Mouse (Mus musculus) heart, postnatal 36 days (tissue): ENCODE data around the gene Ccdc50. TPM values are rescaled to one million over a fixed set of nuclear protein-coding genes. Genes with fewer than 3 reads are reported as not detected.

Experiments
- DNase-seq, 2 experiments: peaks; one replicate each; pipeline ENCODE4 v3.0.0; 2021 to 2022
- intact Hi-C: fragments of 180-260 bp; cut with DNase I; formaldehyde crosslinking; loops from one replicate; pipeline ENCODE4 v1.15.1; 2025
- total RNA-seq, 2 experiments: library from RNA; stranded (reverse); gene quantifications; 2 replicates each; pipeline ENCODE4 v1.2.3; 2021

Ccdc50 gene
- total RNA-seq, 2 experiments from 2014 or later: 36.9 to 38.6 TPM

DNA sequence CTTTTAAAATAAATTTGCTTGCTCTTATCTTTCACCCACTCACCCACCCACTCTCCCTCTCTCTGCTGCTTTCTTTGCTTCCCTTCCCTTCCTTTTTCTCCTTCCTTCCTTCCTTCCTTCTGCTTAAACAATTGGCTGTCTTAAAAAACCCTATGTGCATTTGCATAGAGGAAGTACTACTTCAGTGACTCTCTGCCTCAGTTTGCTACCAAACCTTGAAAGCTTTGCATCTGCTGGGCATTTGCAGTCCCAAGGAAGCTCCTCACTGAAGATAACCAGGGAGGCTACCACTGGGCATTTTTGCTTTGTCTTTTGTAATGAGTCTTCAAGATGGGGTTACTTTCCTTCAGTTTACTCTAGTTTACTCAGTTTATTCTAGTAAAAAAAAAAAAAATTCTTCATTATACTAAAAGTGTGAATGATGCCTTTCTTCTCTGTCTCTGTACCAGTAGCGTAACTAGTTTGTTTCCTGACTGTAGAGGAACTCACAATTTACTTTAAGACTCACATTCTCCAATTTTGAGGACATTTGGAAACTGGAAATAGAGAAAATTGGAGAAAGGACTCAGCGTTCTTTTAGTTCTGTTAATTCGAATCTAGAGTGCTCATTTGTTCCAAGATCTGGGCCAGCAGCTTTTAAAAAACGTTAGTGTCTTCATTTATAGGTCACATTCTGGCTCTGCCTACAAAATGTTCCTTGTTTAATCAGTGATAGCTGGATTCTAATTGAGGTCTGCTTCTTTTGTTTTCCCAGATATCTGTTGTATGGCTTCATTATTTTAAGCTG is 6.8 kb downstream of the Ccdc50 start:
- intact Hi-C loops: no loop called here
- DNase-seq: no peak

DNA sequence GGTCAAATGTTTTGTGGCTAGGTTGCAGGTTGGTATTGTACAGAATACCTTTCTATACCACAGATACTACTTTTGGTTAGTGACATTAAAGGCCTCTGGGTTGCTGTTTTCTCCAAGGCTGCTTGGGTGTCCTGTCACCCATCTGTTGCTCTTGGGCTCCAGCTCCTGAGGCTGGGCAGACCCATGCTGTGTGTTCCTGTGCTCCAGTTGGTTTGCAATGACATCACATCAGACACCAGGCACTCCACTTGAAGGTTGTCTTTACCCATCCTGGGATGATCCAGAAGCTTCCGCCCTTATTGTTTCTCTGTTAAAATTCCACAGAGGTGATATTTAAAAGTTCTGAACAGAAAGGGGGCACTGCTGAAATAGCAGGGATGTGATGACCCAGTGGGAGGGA is 8.3 kb downstream of the Ccdc50 start:
- no peak for DNase-seq
- intact Hi-C loops: no loop called here

DNA sequence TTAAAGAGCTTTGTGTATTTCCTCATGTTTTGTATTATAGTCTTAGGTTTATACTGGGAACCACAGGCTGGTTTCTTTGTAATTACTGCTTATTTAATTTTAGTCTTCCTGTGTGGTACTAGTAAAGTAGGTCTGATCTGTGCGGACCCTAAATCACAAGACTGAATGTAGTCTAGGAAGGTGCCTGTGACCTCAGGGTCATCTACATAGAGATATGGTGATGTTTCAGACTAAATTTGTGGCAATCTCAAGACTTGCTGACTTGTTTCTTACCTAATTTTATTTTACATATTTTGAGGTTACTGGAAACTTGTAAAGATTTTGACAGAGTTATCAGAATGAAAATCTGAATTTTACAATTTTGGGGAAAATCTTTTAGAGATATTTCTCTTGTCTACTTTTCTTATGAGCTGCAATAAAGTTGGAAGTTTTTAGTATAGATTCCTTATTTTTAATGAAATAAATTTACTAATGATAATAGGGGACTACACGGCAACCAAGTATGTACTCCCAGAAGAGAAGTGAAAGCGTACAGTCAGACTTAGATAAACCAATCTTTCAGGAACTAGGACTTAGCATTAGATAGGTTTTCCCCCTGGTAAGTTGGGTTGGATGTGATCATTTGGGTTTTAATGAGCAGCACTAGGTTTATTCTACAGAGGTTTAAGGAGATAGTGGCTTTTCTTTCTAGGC is 10.5 kb downstream of the Ccdc50 start:
- no peak for DNase-seq
- intact Hi-C loops: no loop called here

DNA sequence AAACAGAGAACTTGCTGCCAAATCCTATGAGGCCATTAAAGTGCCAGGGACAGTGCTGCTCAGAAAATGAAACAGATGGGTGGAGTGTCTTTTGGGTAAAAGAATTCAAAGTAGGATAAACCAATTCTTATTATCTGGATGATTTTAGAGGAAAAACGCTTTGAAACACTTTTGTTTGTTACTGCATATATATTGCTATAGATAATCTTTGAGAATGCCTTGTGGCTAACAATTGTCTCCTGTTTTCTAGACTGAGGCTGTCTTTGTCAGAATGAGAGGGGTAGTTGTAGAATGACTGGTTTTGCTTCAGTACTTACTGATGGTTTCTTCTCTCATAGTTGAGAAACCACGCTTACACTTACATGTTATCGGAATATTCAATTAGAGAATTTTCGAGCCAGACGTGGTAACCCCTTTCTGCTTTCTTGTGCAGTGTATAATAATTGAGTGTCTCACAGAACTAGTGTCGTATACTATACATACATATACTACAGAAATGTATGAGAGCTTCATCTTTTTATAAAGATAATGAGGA is 11.1 kb downstream of the Ccdc50 start:
- intact Hi-C loops: no loop called here
- DNase-seq: no peak

DNA sequence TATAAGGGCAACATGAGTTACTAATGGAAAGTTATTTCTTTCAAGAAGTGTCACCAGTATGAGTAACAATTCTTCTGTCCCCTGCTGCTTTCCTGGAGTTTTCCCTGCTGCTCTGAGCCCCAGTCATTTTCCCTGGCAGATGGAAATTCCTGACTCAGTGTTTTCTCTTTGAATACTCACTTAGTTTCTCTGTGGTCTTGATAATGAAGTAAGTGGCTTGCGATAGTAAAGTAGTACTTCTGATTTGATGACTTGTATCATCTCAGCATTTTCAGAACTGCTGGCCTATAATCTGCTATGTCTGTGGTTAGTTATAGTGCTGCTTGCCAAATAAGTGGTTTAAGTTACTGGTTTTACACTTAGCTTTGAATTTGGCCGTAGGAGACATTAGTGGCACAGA is 12.9 kb downstream of the Ccdc50 start:
- DNase-seq: no peak
- intact Hi-C loops: no loop called here

DNA sequence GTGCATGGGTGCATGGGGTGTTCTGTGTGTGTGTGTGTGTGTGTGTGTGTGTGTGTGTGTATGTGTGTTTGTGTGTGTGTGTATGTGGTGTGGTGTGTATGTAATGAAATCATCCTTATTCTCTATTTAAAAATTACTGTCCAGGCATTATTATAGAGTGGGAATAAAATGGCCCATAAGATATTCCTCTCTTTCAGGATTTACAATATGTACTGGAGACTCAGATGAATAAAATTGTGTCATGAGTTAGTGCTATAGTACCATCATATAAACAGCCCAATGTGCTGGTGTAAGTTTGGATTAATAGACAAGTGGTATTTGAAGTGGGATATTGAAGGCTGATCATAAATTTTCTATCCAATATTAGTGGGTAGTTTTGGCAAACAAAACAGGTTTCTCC is 15.4 kb downstream of the Ccdc50 start:
- DNase-seq: no peak
- intact Hi-C loops: no loop called here

DNA sequence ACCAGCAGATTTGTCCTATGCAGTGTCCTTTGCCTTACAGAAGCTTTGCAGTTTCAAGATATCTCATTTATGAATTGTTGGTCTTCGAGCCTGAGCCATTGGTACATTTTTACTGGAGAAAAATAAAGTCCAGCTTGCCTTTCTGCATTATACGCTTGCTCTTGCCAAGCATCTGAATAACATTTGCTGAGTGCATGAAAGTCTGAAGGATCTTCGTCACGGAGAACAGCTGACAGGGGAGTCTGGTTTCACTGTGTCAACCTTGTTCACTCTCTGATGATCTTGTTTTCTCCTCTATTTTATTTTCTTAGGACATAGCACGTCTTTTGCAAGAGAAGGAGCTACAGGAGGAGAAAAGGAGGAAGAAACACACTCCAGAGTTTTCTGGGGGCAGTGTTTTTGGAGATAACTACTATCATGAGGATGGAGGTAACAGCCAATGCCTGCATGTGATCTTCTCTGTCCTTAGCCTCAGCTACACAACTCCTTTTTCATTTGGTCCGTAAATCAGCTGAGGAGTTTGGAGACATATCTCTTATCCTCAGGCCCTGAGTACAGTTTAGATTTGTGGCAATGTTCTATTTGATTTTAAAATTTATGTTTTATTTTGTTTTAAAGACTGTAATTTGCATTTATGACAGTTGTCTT is 28.4 kb downstream of the Ccdc50 start:
- intact Hi-C loops: no loop called here
- no peak for DNase-seq

DNA sequence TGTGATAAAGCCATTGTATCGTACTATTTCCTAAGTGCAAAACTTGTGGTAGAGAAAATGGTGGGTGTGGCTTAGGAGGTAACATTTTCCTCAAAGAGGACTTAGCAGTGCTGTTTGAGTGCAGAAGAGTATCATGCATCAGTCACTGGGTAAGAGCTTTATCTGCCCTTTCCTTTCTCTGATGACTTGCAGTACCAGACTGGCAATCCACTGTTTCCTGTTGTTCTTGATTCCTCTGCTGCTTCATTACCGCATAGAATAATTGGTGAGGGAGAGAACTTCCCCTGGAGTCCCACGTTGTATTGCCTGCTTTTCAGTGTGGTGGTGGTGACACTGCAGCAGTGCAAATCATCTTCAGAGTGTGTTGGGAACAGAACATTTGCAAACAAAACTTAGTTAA is 29.0 kb downstream of the Ccdc50 start:
- intact Hi-C loops: no loop called here
- no peak for DNase-seq

DNA sequence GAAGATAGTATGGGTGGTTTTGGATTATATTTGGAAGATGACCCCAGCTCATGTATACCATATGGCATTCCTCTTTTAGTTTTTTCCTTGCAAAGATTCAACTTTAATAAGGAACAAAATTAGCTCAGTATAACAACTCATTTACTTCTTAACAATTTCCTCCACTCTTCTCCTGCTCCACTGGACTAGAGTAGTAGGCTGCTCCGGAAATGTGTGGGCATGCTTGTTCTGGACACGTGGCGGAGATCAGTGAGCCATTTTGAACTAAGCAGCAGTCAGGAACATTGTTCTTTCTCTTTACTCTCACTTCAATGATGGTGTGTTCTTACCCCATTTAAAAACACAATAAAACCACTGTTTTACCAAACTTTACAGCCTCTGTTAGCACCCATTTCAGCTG is 32.3 kb downstream of the Ccdc50 start:
- DNase-seq: no peak
- intact Hi-C loops: no loop called here

DNA sequence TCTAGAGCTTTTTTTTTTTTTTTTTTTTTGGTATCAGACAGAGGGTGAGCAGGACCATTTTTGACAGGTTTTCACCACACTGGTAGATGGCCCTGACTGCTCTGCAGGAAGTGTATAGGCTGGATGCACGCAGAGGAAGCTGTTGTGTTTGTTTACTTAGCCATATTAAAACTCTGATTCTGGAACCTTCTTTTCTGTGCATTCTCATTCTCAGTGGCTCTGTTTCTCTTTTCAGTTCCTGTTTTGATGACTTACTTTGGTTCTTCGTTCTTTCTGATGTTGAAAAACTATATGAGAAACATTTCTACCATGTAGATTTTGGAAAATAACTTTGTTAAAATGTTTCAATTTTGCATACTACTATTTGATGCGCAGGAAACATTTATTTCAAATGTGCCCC is 46.4 kb downstream of the Ccdc50 start:
- intact Hi-C loops: no loop called here
- no peak for DNase-seq

DNA sequence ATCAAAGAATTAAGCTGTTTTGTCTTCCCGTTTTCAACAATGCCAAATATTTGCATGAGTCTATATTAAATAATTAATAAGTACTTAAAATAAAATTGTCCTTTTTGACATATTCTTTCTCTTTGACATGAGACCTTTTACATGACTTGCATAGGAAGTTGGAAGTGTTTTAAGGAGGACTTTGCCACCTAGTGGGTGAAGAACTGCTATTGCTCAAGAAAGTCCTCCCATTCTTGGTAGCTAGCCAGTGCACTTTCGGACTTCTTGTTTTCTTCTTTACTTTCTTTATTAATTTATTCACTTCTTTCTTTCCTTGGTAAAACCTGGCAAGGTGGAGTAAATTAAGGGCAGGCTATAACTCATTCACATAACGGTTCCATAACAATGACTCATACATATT is 55.3 kb downstream of the Ccdc50 start:
- no peak for DNase-seq
- intact Hi-C loops: no loop called here

DNA sequence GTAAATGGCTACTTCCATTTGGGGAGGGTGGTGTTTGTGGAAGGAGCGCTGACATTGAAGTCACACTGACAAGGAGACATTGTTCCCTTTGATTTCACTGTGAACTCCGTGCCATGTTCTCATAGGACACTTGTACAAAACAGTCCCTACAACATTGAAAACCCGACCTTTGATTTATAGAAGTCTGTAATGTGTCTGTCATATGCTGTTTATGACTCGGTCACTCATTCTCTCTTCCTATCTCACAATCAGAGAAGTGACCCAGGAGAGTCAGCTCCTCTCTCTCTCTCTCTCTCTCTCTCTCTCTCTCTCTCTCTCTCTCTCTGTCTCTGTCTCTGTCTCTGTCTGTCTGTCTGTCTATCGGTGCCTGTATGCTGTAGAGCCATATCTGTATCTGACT is 60.7 kb downstream of the Ccdc50 start:
- no peak for DNase-seq
- intact Hi-C loops: no loop called here

DNA sequence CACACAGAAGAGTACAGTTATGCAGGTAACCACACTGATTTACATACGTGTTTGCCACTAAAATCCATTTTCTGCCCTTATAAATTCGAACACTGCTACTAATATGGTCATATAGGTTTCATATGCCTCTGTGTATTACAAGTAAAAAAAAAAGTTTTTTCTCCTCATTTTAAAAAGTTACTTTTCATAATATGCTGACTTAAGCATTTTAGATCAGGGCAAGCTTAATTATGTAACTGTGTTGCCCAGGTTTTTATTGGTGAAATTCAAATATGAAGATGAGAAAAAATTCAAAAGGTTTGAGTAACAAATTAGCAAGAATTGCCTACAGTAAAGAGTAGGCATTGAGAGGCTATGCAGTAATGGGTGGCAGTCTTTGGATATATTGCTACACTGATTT is 62.0 kb downstream of the Ccdc50 start:
- no peak for DNase-seq
- intact Hi-C loops: loop anchor here (10.0 kb wide), 1 partner anchor 1216 kb away; no protein-coding TSS in a partner anchor

DNA sequence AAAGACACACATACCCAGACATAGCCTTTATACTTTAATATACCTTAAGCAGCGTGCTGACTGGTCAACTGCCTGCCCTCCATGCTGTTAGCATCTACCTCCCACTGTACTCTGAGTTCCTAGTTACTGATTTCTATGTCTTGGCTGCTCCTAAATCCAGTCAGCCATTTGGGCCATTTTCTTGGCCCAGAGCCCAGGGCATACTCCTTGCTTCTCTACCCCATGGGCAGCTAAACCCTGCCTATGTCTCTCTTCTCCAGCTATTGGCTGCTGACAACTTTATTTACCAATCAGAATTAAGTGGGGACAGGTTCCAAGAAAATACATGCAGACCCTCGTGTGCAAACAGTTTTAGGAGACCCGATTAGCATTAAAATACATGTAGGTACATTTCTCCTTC is 64.7 kb downstream of the Ccdc50 start:
- no peak for DNase-seq
- intact Hi-C loops: loop anchor here (10.0 kb wide), 1 partner anchor 1219 kb away; no protein-coding TSS in a partner anchor

DNA sequence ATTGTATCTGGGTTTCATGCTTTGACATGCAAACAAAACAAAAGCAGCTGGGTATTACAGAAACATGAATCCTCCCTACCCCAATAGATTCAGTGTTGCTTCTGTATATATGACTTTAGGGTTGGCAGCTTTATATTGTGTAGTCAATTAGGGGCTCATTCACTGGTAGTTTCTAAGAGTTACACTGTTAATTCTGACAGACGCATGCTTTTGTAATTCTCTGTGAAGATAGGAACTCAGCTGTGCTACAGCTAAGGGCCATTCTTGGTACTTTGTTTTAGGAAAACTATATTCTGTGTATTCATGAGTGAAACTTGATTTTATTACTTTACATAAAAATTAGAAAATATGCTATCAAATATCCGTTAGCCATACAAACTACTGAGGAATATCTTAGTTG is 65.2 kb downstream of the Ccdc50 start:
- DNase-seq: no peak
- intact Hi-C loops: loop anchor here (10.0 kb wide), 1 partner anchor 1219 kb away; no protein-coding TSS in a partner anchor

DNA sequence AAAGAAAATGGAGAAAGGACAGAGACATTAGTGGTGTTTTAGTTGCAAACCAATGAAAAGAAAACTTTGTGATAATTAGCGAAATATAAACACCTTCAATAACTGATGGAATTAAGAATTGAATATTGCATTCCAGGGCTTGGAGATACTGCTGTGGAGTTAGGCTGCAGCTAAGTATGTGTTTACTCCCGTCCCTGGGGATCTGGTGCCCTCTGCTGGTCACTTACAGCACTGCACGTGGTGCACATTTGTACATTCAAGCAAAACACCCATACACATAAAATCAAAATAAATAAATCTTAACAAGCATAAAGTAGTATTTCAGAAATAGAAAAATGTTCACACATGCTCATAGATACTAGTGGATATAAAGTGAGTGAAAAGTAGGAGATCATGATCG is 68.6 kb downstream of the Ccdc50 start:
- intact Hi-C loops: loop anchor here (1.0 to 10.0 kb wide), 3 partner anchors 317 to 1222 kb away; no protein-coding TSS in a partner anchor
- peak; percentile 71 to 87 for DNase-seq

DNA sequence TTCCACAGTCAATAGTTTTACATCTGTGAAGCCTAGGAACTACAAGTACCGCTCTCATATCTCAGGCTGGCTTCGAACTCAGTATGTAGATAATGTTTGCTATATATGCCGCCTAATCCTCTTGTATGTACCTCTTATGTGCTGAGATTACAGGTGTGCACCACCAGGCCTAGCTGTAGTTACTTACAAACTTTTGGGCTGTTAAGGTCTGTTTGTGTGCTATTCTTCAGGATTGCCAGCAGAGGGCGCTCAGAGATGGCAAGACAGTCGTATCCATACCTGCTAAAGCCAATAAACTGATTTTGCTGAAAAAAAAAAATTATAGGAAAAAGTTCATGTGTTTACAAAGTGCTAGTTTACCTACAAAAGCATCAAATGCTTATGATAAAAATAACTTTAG is 80.1 kb downstream of the Ccdc50 start:
- peak in 1 of 2 experiments; percentile 33 for DNase-seq
- intact Hi-C loops: loop anchor here (1.0 kb wide), 1 partner anchor 1022 kb away; no protein-coding TSS in a partner anchor

DNA sequence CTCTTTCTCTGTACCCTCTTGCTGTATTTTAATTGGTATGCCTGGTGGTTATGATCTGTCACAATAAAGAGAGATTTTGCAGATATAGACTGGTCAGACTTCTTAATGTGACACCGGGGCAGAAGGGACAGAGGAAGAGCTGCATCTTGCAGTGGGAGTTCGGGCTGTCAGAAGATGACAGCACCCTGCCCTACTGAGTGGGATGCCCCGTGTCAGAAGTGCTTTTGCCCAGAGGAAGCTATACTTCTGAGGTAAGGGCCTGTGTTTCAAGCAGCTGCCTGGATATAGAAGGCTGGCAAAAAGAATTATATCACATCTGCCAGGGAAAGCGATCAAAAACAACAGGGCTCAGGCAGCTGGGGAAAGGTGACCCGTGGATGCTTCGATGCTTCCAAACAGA is 82.7 kb downstream of the Ccdc50 start:
- DNase-seq: no peak
- intact Hi-C loops: no loop called here

DNA sequence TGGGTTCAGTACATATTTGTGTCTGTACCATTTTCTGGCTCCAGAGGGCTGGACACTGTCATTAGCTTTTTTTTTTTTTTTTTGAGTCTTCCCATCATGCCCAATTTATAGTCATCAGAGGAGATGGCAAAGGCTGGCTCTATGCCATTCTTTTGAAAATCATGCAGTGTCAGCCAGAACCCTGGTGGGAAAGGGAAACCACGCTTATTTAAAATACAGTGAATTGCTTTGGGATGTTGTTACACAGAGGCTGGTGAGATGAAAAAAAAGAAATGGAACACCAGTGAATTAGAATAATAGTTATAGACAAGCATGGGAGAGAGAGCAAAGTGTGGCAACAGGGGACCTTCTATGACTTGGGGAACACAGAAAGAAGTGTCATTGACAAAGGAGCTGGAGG is 95.2 kb downstream of the Ccdc50 start:
- intact Hi-C loops: no loop called here
- DNase-seq: no peak
